Mouse (Mus musculus): ENCODE measurements around the gene Gm11639. TPM values are rescaled to one million over a fixed set of nuclear protein-coding genes. Genes with fewer than 3 reads are reported as not detected.

Gm11639 gene
- polyA plus RNA-seq, 1 experiment from 2014 or later = 0.01 TPM

- Histone ChIP-seq H3K36me3 (ENCODE audit: control insufficient read depth, insufficient read depth, low read length) (no peaks in the 10 kb centered on the region), H3K27me3 (replicated peaks; ENCODE audit: control insufficient read depth, insufficient read depth, low read length) (no peaks in the 10 kb centered on the region), H3K4me2 (ENCODE audit: low read depth, low read length) (no peak within 1 kb of the TSS), H3K4me3 (ENCODE audit: low read depth, low read length) (no peak within 1 kb of the TSS), H3K27ac (replicated peaks; ENCODE audit: low read depth, low read length) (no peak within 1 kb of the TSS), H3K9ac (ENCODE audit: low read depth, low read length) (no peak within 1 kb of the TSS), H3K9me3 (ENCODE audit: control insufficient read depth, low read length) (no peaks in the 10 kb centered on the region), H3K4me1 (ENCODE audit: control insufficient read depth, insufficient read depth, low read length) (no peaks in the 10 kb centered on the region)
- 68% methylated on average over 3 of the region's 3 CpGs for WGBS
- DNase-seq (ENCODE audit: low spot score) (no peak), ATAC-seq (ENCODE audit: low read depth) (no peak)
These were observed 461.1 kb downstream of the Gm11639 start, which contains the start of gene Gm10842 for GRCm38 (mm10) chr11:105146593-105146992. Gm10842 (plus strand) TSS chr11:105146893.

- WGBS = 65% methylated on average over 3 of the region's 3 CpGs
- Histone ChIP-seq H3K27me3 (replicated peaks; ENCODE audit: control insufficient read depth, insufficient read depth, low read length) (no peaks in the 10 kb centered on the region), H3K4me1 (ENCODE audit: control insufficient read depth, insufficient read depth, low read length) (peaks cover 6% of the 10 kb centered on the region), H3K4me2 (ENCODE audit: low read depth, low read length) (no peak overlapping the region), H3K27ac (replicated peaks; ENCODE audit: low read depth, low read length) (no peak overlapping the region), H3K9ac (ENCODE audit: low read depth, low read length) (no peak overlapping the region), H3K36me3 (ENCODE audit: control insufficient read depth, insufficient read depth, low read length) (no peaks in the 10 kb centered on the region), H3K4me3 (ENCODE audit: low read depth, low read length) (no peak overlapping the region), H3K9me3 (ENCODE audit: control insufficient read depth, low read length) (no peaks in the 10 kb centered on the region)
- ATAC-seq (ENCODE audit: low read depth) = no peak
- DNase-seq (ENCODE audit: low spot score) = no peak
These were observed 463.8 kb downstream of the Gm11639 start for GRCm38 (mm10) chr11:105149353-105149752.

GRCm38 (mm10) chr11:105149766-105150165 is 464.3 kb downstream of the Gm11639 start:
- H3K9me3 ChIP-seq (ENCODE audit: control insufficient read depth, low read length) = no peaks in the 10 kb centered on the region
- 100% methylated on average over 1 of the region's 1 CpGs for WGBS
- H3K4me1 ChIP-seq (ENCODE audit: control insufficient read depth, insufficient read depth, low read length) = peaks cover 6% of the 10 kb centered on the region

GRCm38 (mm10) chr11:105150691-105151090 is 465.2 kb downstream of the Gm11639 start:
- no peaks in the 10 kb centered on the region for H3K36me3 ChIP-seq (ENCODE audit: control insufficient read depth, insufficient read depth, low read length)
- H3K4me1 ChIP-seq (ENCODE audit: control insufficient read depth, insufficient read depth, low read length) = peaks cover 6% of the 10 kb centered on the region
- DNase-seq (ENCODE audit: low spot score) = no peak
- 60% methylated on average over 4 of the region's 4 CpGs for WGBS
- H3K9me3 ChIP-seq (ENCODE audit: control insufficient read depth, low read length) = no peaks in the 10 kb centered on the region
- H3K4me3 ChIP-seq (ENCODE audit: low read depth, low read length) = no peak overlapping the region
- no peak overlapping the region for H3K9ac ChIP-seq (ENCODE audit: low read depth, low read length)
- ATAC-seq (ENCODE audit: low read depth) = no peak
- no peak overlapping the region for H3K27ac ChIP-seq (replicated peaks; ENCODE audit: low read depth, low read length)
- no peak overlapping the region for H3K4me2 ChIP-seq (ENCODE audit: low read depth, low read length)
- H3K27me3 ChIP-seq (replicated peaks; ENCODE audit: control insufficient read depth, insufficient read depth, low read length) = no peaks in the 10 kb centered on the region

More at GRCm38 (mm10) chr11:105149766-105150165, 464.3 kb downstream of the Gm11639 start:
- no peak overlapping the region for H3K4me3 ChIP-seq (ENCODE audit: low read depth, low read length)
- H3K36me3 ChIP-seq (ENCODE audit: control insufficient read depth, insufficient read depth, low read length) = no peaks in the 10 kb centered on the region
- ATAC-seq (ENCODE audit: low read depth) = no peak
- H3K4me2 ChIP-seq (ENCODE audit: low read depth, low read length) = no peak overlapping the region
- H3K27me3 ChIP-seq (replicated peaks; ENCODE audit: control insufficient read depth, insufficient read depth, low read length) = no peaks in the 10 kb centered on the region
- no peak for DNase-seq (ENCODE audit: low spot score)
- no peak overlapping the region for H3K9ac ChIP-seq (ENCODE audit: low read depth, low read length)
- H3K27ac ChIP-seq (replicated peaks; ENCODE audit: low read depth, low read length) = no peak overlapping the region

GRCm38 (mm10) chr11:105151226-105152016 is 465.9 kb downstream of the Gm11639 start:
- no peaks in the 10 kb centered on the region for H3K27me3 ChIP-seq (replicated peaks; ENCODE audit: control insufficient read depth, insufficient read depth, low read length)
- ATAC-seq (ENCODE audit: low read depth) = peak; percentile 65; the same call in 1 of the 2 replicates
- no peak overlapping the region for H3K9ac ChIP-seq (ENCODE audit: low read depth, low read length)
- peaks cover 6% of the 10 kb centered on the region for H3K4me1 ChIP-seq (ENCODE audit: control insufficient read depth, insufficient read depth, low read length)
- H3K27ac ChIP-seq (replicated peaks; ENCODE audit: low read depth, low read length) = no peak overlapping the region
- WGBS = 23% methylated on average over 17 of the region's 19 CpGs
- no peak overlapping the region for H3K4me3 ChIP-seq (ENCODE audit: low read depth, low read length)
- peak overlapping the region; percentile 18; the same call in 1 of the 2 replicates for H3K4me2 ChIP-seq (ENCODE audit: low read depth, low read length)
- H3K36me3 ChIP-seq (ENCODE audit: control insufficient read depth, insufficient read depth, low read length) = no peaks in the 10 kb centered on the region
- DNase-seq (ENCODE audit: low spot score) = peak; percentile 31
- H3K9me3 ChIP-seq (ENCODE audit: control insufficient read depth, low read length) = no peaks in the 10 kb centered on the region

GRCm38 (mm10) chr11:105152017-105152300 is 466.5 kb downstream of the Gm11639 start:
- Histone ChIP-seq H3K36me3 (ENCODE audit: control insufficient read depth, insufficient read depth, low read length) (no peaks in the 10 kb centered on the region), H3K4me1 (ENCODE audit: control insufficient read depth, insufficient read depth, low read length) (peaks cover 6% of the 10 kb centered on the region), H3K27me3 (replicated peaks; ENCODE audit: control insufficient read depth, insufficient read depth, low read length) (no peaks in the 10 kb centered on the region), H3K9me3 (ENCODE audit: control insufficient read depth, low read length) (no peaks in the 10 kb centered on the region), H3K27ac (replicated peaks; ENCODE audit: low read depth, low read length) (no peak overlapping the region), H3K4me3 (ENCODE audit: low read depth, low read length) (no peak overlapping the region), H3K4me2 (ENCODE audit: low read depth, low read length) (no peak overlapping the region), H3K9ac (ENCODE audit: low read depth, low read length) (no peak overlapping the region)
- no CpG with 5 or more reads among the region's 4 CpGs for WGBS
- ATAC-seq (ENCODE audit: low read depth) (no peak), DNase-seq (ENCODE audit: low spot score) (no peak)

GRCm38 (mm10) chr11:105152357-105152899 is 466.9 kb downstream of the Gm11639 start:
- ATAC-seq (ENCODE audit: low read depth) = no peak
- Histone ChIP-seq H3K4me1 (ENCODE audit: control insufficient read depth, insufficient read depth, low read length) (peaks cover 6% of the 10 kb centered on the region), H3K36me3 (ENCODE audit: control insufficient read depth, insufficient read depth, low read length) (no peaks in the 10 kb centered on the region), H3K9ac (ENCODE audit: low read depth, low read length) (no peak overlapping the region), H3K4me2 (ENCODE audit: low read depth, low read length) (no peak overlapping the region), H3K9me3 (ENCODE audit: control insufficient read depth, low read length) (no peaks in the 10 kb centered on the region), H3K27ac (replicated peaks; ENCODE audit: low read depth, low read length) (no peak overlapping the region), H3K27me3 (replicated peaks; ENCODE audit: control insufficient read depth, insufficient read depth, low read length) (no peaks in the 10 kb centered on the region), H3K4me3 (ENCODE audit: low read depth, low read length) (no peak overlapping the region)
- no peak for DNase-seq (ENCODE audit: low spot score)
- 60% methylated on average over 11 of the region's 11 CpGs for WGBS

GRCm38 (mm10) chr11:105153068-105153833 is 467.7 kb downstream of the Gm11639 start:
- H3K4me3 ChIP-seq (ENCODE audit: low read depth, low read length) = no peak overlapping the region
- WGBS = 10% methylated on average over 12 of the region's 12 CpGs
- H3K9ac ChIP-seq (ENCODE audit: low read depth, low read length) = no peak overlapping the region
- H3K4me1 ChIP-seq (ENCODE audit: control insufficient read depth, insufficient read depth, low read length) = peaks cover 6% of the 10 kb centered on the region
- DNase-seq (ENCODE audit: low spot score) (peak; percentile 38), ATAC-seq (ENCODE audit: low read depth) (peak; percentile 77)
- no peak overlapping the region for H3K27ac ChIP-seq (replicated peaks; ENCODE audit: low read depth, low read length)
- no peaks in the 10 kb centered on the region for H3K36me3 ChIP-seq (ENCODE audit: control insufficient read depth, insufficient read depth, low read length)
- no peak overlapping the region for H3K4me2 ChIP-seq (ENCODE audit: low read depth, low read length)
- H3K27me3 ChIP-seq (replicated peaks; ENCODE audit: control insufficient read depth, insufficient read depth, low read length) = no peaks in the 10 kb centered on the region
- no peaks in the 10 kb centered on the region for H3K9me3 ChIP-seq (ENCODE audit: control insufficient read depth, low read length)
